Mouse (Mus musculus): Measurements from ENCODE around the gene Ppil4. TPM values are rescaled to one million over a fixed set of nuclear protein-coding genes. Genes with fewer than 3 reads are reported as not detected.

The Ppil4 gene
- polyA plus RNA-seq, 1 experiment from 2014 or later: 44.0 TPM

GRCm38 (mm10) chr10:7816476-7816875 is 23.8 kb downstream of the Ppil4 start:
- no peaks in the 10 kb centered on the region for H3K4me1 ChIP-seq (ENCODE audit: control insufficient read depth, insufficient read depth, low read length)
- no peak for ATAC-seq (ENCODE audit: insufficient number of reproducible peaks, insufficient read depth, low FRiP score, low read depth)
- H3K4me3 ChIP-seq (ENCODE audit: low read depth, low read length): no peak overlapping the region
- no peaks in the 10 kb centered on the region for H3K9me3 ChIP-seq (ENCODE audit: control insufficient read depth, low read depth, low read length)
- peaks cover 35% of the 10 kb centered on the region for H3K36me3 ChIP-seq (ENCODE audit: control insufficient read depth, insufficient read depth, low read length)
- H3K27me3 ChIP-seq (ENCODE audit: control insufficient read depth, insufficient read depth, low read length): no peaks in the 10 kb centered on the region
- no peak overlapping the region for H3K27ac ChIP-seq (ENCODE audit: low read length)
- 83% methylated on average over 2 of the region's 2 CpGs for WGBS
- no peak overlapping the region for H3K4me2 ChIP-seq (replicated peaks; ENCODE audit: low read depth, low read length)
- no peak overlapping the region for H3K9ac ChIP-seq (replicated peaks; ENCODE audit: low read depth, low read length)

GRCm38 (mm10) chr10:7818676-7819075 is 26.0 kb downstream of the Ppil4 start:
- WGBS: 92% methylated on average over 4 of the region's 4 CpGs
- no peak overlapping the region for H3K4me2 ChIP-seq (replicated peaks; ENCODE audit: low read depth, low read length)
- H3K9me3 ChIP-seq (ENCODE audit: control insufficient read depth, low read depth, low read length): no peaks in the 10 kb centered on the region
- H3K4me1 ChIP-seq (ENCODE audit: control insufficient read depth, insufficient read depth, low read length): no peaks in the 10 kb centered on the region
- no peak overlapping the region for H3K4me3 ChIP-seq (ENCODE audit: low read depth, low read length)
- no peaks in the 10 kb centered on the region for H3K27me3 ChIP-seq (ENCODE audit: control insufficient read depth, insufficient read depth, low read length)
- no peak for ATAC-seq (ENCODE audit: insufficient number of reproducible peaks, insufficient read depth, low FRiP score, low read depth)
- no peak overlapping the region for H3K9ac ChIP-seq (replicated peaks; ENCODE audit: low read depth, low read length)
- H3K36me3 ChIP-seq (ENCODE audit: control insufficient read depth, insufficient read depth, low read length): peaks cover 31% of the 10 kb centered on the region
- H3K27ac ChIP-seq (ENCODE audit: low read length): no peak overlapping the region

DNA sequence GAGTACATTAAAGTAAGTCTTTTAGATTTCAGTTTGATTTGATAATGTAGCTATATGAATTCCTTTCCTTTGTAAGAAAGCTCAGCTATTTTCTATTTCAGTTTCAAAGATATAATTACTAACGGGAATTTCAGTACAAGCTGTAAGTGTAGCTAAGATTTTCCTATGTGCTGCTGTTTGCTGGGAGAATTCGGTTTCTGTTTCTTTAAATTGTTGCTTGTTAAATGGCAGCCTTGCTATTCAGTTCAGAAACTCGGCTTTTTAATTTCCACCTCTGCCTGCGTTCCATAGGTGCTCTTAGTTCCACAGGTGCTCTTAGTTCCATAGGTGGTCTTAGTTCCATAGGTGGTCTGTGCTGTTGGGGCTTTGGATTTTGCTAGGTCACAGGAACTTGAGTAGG is 26.5 kb downstream of the Ppil4 start:
- Histone ChIP-seq H3K4me3 (ENCODE audit: low read depth, low read length) (no peak overlapping the region), H3K36me3 (ENCODE audit: control insufficient read depth, insufficient read depth, low read length) (peaks cover 29% of the 10 kb centered on the region), H3K4me1 (ENCODE audit: control insufficient read depth, insufficient read depth, low read length) (no peaks in the 10 kb centered on the region), H3K4me2 (replicated peaks; ENCODE audit: low read depth, low read length) (no peak overlapping the region), H3K9me3 (ENCODE audit: control insufficient read depth, low read depth, low read length) (no peaks in the 10 kb centered on the region), H3K27ac (ENCODE audit: low read length) (no peak overlapping the region), H3K27me3 (ENCODE audit: control insufficient read depth, insufficient read depth, low read length) (no peaks in the 10 kb centered on the region), H3K9ac (replicated peaks; ENCODE audit: low read depth, low read length) (no peak overlapping the region)
- ATAC-seq (ENCODE audit: insufficient number of reproducible peaks, insufficient read depth, low FRiP score, low read depth): no peak
- 88% methylated on average over 4 of the region's 4 CpGs for WGBS

DNA sequence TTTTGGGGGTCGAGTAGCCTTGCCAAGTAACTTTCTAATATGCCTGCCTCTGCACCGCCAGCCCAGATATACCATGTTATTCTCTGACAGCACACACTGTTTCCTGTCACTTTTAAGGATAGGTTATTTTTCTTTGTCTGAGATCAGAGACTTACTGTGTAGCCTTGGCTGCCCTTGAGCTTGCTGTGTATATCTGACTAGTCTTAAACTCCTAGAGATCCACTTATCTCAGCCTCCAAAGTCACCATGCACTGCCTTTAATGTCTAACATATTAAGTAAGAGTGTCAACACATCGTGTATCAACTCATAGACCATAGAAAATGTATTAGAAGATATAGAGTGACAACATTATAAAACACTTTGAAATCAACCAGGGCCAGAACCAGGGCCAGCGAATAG is 26.9 kb downstream of the Ppil4 start:
- Histone ChIP-seq H3K4me1 (ENCODE audit: control insufficient read depth, insufficient read depth, low read length) (no peaks in the 10 kb centered on the region), H3K9ac (replicated peaks; ENCODE audit: low read depth, low read length) (no peak overlapping the region), H3K9me3 (ENCODE audit: control insufficient read depth, low read depth, low read length) (no peaks in the 10 kb centered on the region), H3K27me3 (ENCODE audit: control insufficient read depth, insufficient read depth, low read length) (no peaks in the 10 kb centered on the region), H3K36me3 (ENCODE audit: control insufficient read depth, insufficient read depth, low read length) (peaks cover 25% of the 10 kb centered on the region), H3K27ac (ENCODE audit: low read length) (no peak overlapping the region), H3K4me3 (ENCODE audit: low read depth, low read length) (no peak overlapping the region), H3K4me2 (replicated peaks; ENCODE audit: low read depth, low read length) (no peak overlapping the region)
- WGBS: 86% methylated on average over 4 of the region's 4 CpGs
- ATAC-seq (ENCODE audit: insufficient number of reproducible peaks, insufficient read depth, low FRiP score, low read depth): no peak

GRCm38 (mm10) chr10:7820171-7820570 is 27.5 kb downstream of the Ppil4 start:
- Histone ChIP-seq H3K4me2 (replicated peaks; ENCODE audit: low read depth, low read length) (no peak overlapping the region), H3K27ac (ENCODE audit: low read length) (no peak overlapping the region), H3K27me3 (ENCODE audit: control insufficient read depth, insufficient read depth, low read length) (no peaks in the 10 kb centered on the region), H3K9me3 (ENCODE audit: control insufficient read depth, low read depth, low read length) (no peaks in the 10 kb centered on the region), H3K4me1 (ENCODE audit: control insufficient read depth, insufficient read depth, low read length) (no peaks in the 10 kb centered on the region), H3K9ac (replicated peaks; ENCODE audit: low read depth, low read length) (no peak overlapping the region), H3K4me3 (ENCODE audit: low read depth, low read length) (no peak overlapping the region), H3K36me3 (ENCODE audit: control insufficient read depth, insufficient read depth, low read length) (peaks cover 22% of the 10 kb centered on the region)
- 87% methylated on average over 5 of the region's 5 CpGs for WGBS
- no peak for ATAC-seq (ENCODE audit: insufficient number of reproducible peaks, insufficient read depth, low FRiP score, low read depth)

- H3K4me2 ChIP-seq (replicated peaks; ENCODE audit: low read depth, low read length): no peak overlapping the region
- WGBS: 94% methylated on average over 12 of the region's 12 CpGs
- peaks cover 11% of the 10 kb centered on the region for H3K36me3 ChIP-seq (ENCODE audit: control insufficient read depth, insufficient read depth, low read length)
- no peaks in the 10 kb centered on the region for H3K4me1 ChIP-seq (ENCODE audit: control insufficient read depth, insufficient read depth, low read length)
- no peak overlapping the region for H3K4me3 ChIP-seq (ENCODE audit: low read depth, low read length)
- no peaks in the 10 kb centered on the region for H3K9me3 ChIP-seq (ENCODE audit: control insufficient read depth, low read depth, low read length)
- no peak overlapping the region for H3K27ac ChIP-seq (ENCODE audit: low read length)
- H3K9ac ChIP-seq (replicated peaks; ENCODE audit: low read depth, low read length): no peak overlapping the region
- ATAC-seq (ENCODE audit: insufficient number of reproducible peaks, insufficient read depth, low FRiP score, low read depth): no peak
- H3K27me3 ChIP-seq (ENCODE audit: control insufficient read depth, insufficient read depth, low read length): no peaks in the 10 kb centered on the region
Measured at GRCm38 (mm10) chr10:7821981-7822380, 29.3 kb downstream of the Ppil4 start.

GRCm38 (mm10) chr10:7824663-7825280 is 32.1 kb downstream of the Ppil4 start:
- peaks cover 8% of the 10 kb centered on the region for H3K36me3 ChIP-seq (ENCODE audit: control insufficient read depth, insufficient read depth, low read length)
- no peaks in the 10 kb centered on the region for H3K27me3 ChIP-seq (ENCODE audit: control insufficient read depth, insufficient read depth, low read length)
- H3K27ac ChIP-seq (ENCODE audit: low read length): no peak overlapping the region
- H3K4me1 ChIP-seq (ENCODE audit: control insufficient read depth, insufficient read depth, low read length): no peaks in the 10 kb centered on the region
- ATAC-seq (ENCODE audit: insufficient number of reproducible peaks, insufficient read depth, low FRiP score, low read depth): no peak
- no peak overlapping the region for H3K4me2 ChIP-seq (replicated peaks; ENCODE audit: low read depth, low read length)
- H3K4me3 ChIP-seq (ENCODE audit: low read depth, low read length): no peak overlapping the region
- no peaks in the 10 kb centered on the region for H3K9me3 ChIP-seq (ENCODE audit: control insufficient read depth, low read depth, low read length)
- H3K9ac ChIP-seq (replicated peaks; ENCODE audit: low read depth, low read length): no peak overlapping the region
- 85% methylated on average over 9 of the region's 9 CpGs for WGBS

GRCm38 (mm10) chr10:7825281-7825665 is 32.6 kb downstream of the Ppil4 start:
- no peaks in the 10 kb centered on the region for H3K4me1 ChIP-seq (ENCODE audit: control insufficient read depth, insufficient read depth, low read length)
- no peak overlapping the region for H3K27ac ChIP-seq (ENCODE audit: low read length)
- no peak overlapping the region for H3K4me3 ChIP-seq (ENCODE audit: low read depth, low read length)
- no peak overlapping the region for H3K9ac ChIP-seq (replicated peaks; ENCODE audit: low read depth, low read length)
- 88% methylated on average over 4 of the region's 4 CpGs for WGBS
- H3K36me3 ChIP-seq (ENCODE audit: control insufficient read depth, insufficient read depth, low read length): peaks cover 8% of the 10 kb centered on the region
- no peaks in the 10 kb centered on the region for H3K27me3 ChIP-seq (ENCODE audit: control insufficient read depth, insufficient read depth, low read length)
- ATAC-seq (ENCODE audit: insufficient number of reproducible peaks, insufficient read depth, low FRiP score, low read depth): no peak
- H3K4me2 ChIP-seq (replicated peaks; ENCODE audit: low read depth, low read length): no peak overlapping the region
- no peaks in the 10 kb centered on the region for H3K9me3 ChIP-seq (ENCODE audit: control insufficient read depth, low read depth, low read length)

- ATAC-seq (ENCODE audit: insufficient number of reproducible peaks, insufficient read depth, low FRiP score, low read depth): no peak
- Histone ChIP-seq H3K27me3 (ENCODE audit: control insufficient read depth, insufficient read depth, low read length) (no peaks in the 10 kb centered on the region), H3K4me2 (replicated peaks; ENCODE audit: low read depth, low read length) (no peak overlapping the region), H3K9ac (replicated peaks; ENCODE audit: low read depth, low read length) (no peak overlapping the region), H3K36me3 (ENCODE audit: control insufficient read depth, insufficient read depth, low read length) (peaks cover 8% of the 10 kb centered on the region), H3K4me1 (ENCODE audit: control insufficient read depth, insufficient read depth, low read length) (no peaks in the 10 kb centered on the region), H3K4me3 (ENCODE audit: low read depth, low read length) (no peak overlapping the region), H3K9me3 (ENCODE audit: control insufficient read depth, low read depth, low read length) (no peaks in the 10 kb centered on the region), H3K27ac (ENCODE audit: low read length) (no peak overlapping the region)
- 92% methylated on average over 9 of the region's 9 CpGs for WGBS
Measured at GRCm38 (mm10) chr10:7826106-7826505, 33.4 kb downstream of the Ppil4 start.
